Mouse (Mus musculus): ENCODE measurements around the gene Pax4. TPM values are rescaled to one million over a fixed set of nuclear protein-coding genes. Genes with fewer than 3 reads are reported as not detected.

Pax4 gene
- not detected in 2 replicates for polyA plus RNA-seq (2011; ENCODE audit: insufficient read depth, insufficient read length, low read depth, missing spikeins)

DNA sequence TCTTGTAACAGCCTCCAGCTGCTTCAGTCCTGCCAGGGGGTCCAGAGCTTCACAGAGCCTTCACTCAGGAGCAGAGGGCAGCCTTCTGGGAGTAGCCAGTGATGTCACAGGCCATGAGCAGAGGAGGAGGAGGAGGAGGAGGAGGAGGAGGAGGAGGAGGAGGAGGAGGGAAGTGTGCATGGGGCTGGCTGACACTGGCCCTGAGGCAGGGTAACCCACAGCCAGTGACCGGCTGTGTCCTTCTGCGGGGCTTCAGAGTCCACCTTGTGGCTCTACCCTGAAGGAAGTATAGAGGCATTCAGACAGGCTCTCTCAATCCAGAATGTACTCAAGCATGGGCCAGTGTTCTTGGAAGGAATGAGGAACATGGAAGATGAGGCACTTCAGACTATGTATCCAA, at the start of gene Pax4:
Gene Pax4, minus strand, starts transcription at position 101 of the 400 bp plus-strand sequence.
- no peak within 1 kb of the TSS for H3K4me3 ChIP-seq (ENCODE audit: low read depth, low read length)
- no peaks in the 10 kb centered on the region for H3K9me3 ChIP-seq (replicated peaks; ENCODE audit: control insufficient read depth, insufficient read depth, low read length, poor library complexity, severe bottlenecking)
- H3K9ac ChIP-seq (ENCODE audit: low read depth, poor library complexity, severe bottlenecking), result no peak within 1 kb of the TSS
- TF ChIP-seq EP300 (IDR thresholded peaks at IDR 0.05; ENCODE audit: insufficient read depth, low read depth, low read length) (no peak), POLR2A (IDR thresholded peaks at IDR 0.05; ENCODE audit: insufficient read depth, low read length) (no peak), CTCF (IDR thresholded peaks at IDR 0.05; ENCODE audit: low read depth, low read length) (no peak)
- no peaks in the 10 kb centered on the region for H3K4me1 ChIP-seq (ENCODE audit: control insufficient read depth, insufficient read depth, low read length)
- H3K27ac ChIP-seq (ENCODE audit: insufficient read depth, low read length), result no peak within 1 kb of the TSS
- H3K36me3 ChIP-seq (ENCODE audit: control insufficient read depth, insufficient read depth, low read length, poor library complexity, severe bottlenecking), result no peaks in the 10 kb centered on the region
- H3K27me3 ChIP-seq (ENCODE audit: control insufficient read depth, insufficient read depth, low read length, poor library complexity, severe bottlenecking), result peaks cover 1% of the 10 kb centered on the region; the same call in 1 of the 2 replicates

DNA sequence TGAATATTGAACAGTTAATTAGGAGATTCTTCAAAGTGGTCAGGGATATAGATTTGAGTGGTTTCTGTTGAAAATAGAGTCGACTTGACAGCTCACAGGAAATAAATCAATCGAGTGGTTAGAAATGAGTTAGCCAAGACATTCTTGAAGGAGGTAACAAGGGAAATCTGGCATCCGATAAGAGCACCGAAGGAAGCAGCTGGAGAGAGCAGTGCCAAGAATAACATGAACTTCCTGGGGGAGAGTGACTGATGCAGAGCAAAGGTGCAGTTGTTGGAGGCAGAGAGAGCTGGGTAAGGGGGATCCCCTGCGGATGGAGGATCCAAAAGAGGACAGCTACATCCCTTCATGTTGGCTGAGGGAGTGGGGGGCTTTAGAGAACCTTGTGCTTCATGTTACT, 48.7 kb upstream of the Pax4 start:
- no peaks in the 10 kb centered on the region for H3K27me3 ChIP-seq (ENCODE audit: control insufficient read depth, insufficient read depth, low read length, poor library complexity, severe bottlenecking)
- TF ChIP-seq CTCF (IDR thresholded peaks at IDR 0.05; ENCODE audit: low read depth, low read length), result no peak
- no peak for TF ChIP-seq POLR2A (IDR thresholded peaks at IDR 0.05; ENCODE audit: insufficient read depth, low read length)
- TF ChIP-seq EP300 (IDR thresholded peaks at IDR 0.05; ENCODE audit: insufficient read depth, low read depth, low read length), result no peak
- no peak overlapping the region for H3K4me3 ChIP-seq (ENCODE audit: low read depth, low read length)
- H3K4me1 ChIP-seq (ENCODE audit: control insufficient read depth, insufficient read depth, low read length), result no peaks in the 10 kb centered on the region
- no peak overlapping the region for H3K27ac ChIP-seq (ENCODE audit: insufficient read depth, low read length)
- H3K9ac ChIP-seq (ENCODE audit: low read depth, poor library complexity, severe bottlenecking), result no peak overlapping the region
- H3K9me3 ChIP-seq (replicated peaks; ENCODE audit: control insufficient read depth, insufficient read depth, low read length, poor library complexity, severe bottlenecking), result no peaks in the 10 kb centered on the region
- peaks cover 3% of the 10 kb centered on the region for H3K36me3 ChIP-seq (ENCODE audit: control insufficient read depth, insufficient read depth, low read length, poor library complexity, severe bottlenecking)

DNA sequence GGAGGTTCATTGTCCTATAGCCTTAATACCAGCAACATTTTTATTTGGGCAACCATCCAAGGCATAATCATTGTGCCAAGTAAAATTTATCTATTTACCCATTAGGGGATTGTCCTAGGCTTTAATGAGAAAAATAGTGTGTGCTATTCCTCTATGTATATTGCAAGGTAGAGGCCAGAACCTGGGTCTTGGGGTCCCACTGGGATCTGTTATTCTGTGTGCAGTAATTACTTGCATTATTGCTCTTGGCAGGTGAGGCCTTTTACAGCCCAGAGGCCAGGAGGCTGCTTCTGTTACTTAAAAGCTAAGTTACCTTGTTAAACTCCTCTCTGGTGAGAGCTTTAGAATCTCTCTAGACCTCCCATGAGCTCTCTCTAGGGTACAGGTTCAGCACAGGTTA, 42.0 kb upstream of the Pax4 start:
- Histone ChIP-seq H3K9ac (ENCODE audit: low read depth, poor library complexity, severe bottlenecking) (no peak overlapping the region), H3K36me3 (ENCODE audit: control insufficient read depth, insufficient read depth, low read length, poor library complexity, severe bottlenecking) (peaks cover 40% of the 10 kb centered on the region), H3K27ac (ENCODE audit: insufficient read depth, low read length) (no peak overlapping the region), H3K4me1 (ENCODE audit: control insufficient read depth, insufficient read depth, low read length) (no peaks in the 10 kb centered on the region), H3K27me3 (ENCODE audit: control insufficient read depth, insufficient read depth, low read length, poor library complexity, severe bottlenecking) (no peaks in the 10 kb centered on the region), H3K9me3 (replicated peaks; ENCODE audit: control insufficient read depth, insufficient read depth, low read length, poor library complexity, severe bottlenecking) (no peaks in the 10 kb centered on the region), H3K4me3 (ENCODE audit: low read depth, low read length) (no peak overlapping the region)
- no peak for TF ChIP-seq CTCF (IDR thresholded peaks at IDR 0.05; ENCODE audit: low read depth, low read length)
- no peak for TF ChIP-seq POLR2A (IDR thresholded peaks at IDR 0.05; ENCODE audit: insufficient read depth, low read length)
- TF ChIP-seq EP300 (IDR thresholded peaks at IDR 0.05; ENCODE audit: insufficient read depth, low read depth, low read length), result no peak

DNA sequence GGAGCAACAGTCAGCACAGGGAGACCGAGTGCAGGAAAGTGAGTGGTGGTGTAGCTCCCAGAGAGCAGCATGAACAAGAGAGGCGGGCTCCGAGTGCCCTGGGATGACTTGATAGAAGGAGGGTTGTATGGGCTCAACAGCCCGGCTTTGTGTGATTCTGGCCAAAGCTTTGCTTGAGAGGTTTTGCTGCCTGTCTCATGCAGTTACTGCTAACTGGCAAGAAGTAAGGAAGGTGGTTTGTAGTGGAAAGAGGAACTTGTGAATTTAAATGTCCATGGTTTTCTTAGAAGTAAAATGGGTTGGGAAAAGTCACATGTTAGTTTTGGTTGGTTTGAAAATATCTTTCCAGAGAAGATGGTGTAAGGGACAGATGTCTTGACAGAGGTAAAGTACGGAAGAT, 41.5 kb upstream of the Pax4 start:
- H3K4me1 ChIP-seq (ENCODE audit: control insufficient read depth, insufficient read depth, low read length), result no peaks in the 10 kb centered on the region
- TF ChIP-seq EP300 (IDR thresholded peaks at IDR 0.05; ENCODE audit: insufficient read depth, low read depth, low read length) (no peak), POLR2A (IDR thresholded peaks at IDR 0.05; ENCODE audit: insufficient read depth, low read length) (no peak), CTCF (IDR thresholded peaks at IDR 0.05; ENCODE audit: low read depth, low read length) (no peak)
- no peak overlapping the region for H3K27ac ChIP-seq (ENCODE audit: insufficient read depth, low read length)
- H3K27me3 ChIP-seq (ENCODE audit: control insufficient read depth, insufficient read depth, low read length, poor library complexity, severe bottlenecking), result no peaks in the 10 kb centered on the region
- peaks cover 41% of the 10 kb centered on the region for H3K36me3 ChIP-seq (ENCODE audit: control insufficient read depth, insufficient read depth, low read length, poor library complexity, severe bottlenecking)
- H3K9me3 ChIP-seq (replicated peaks; ENCODE audit: control insufficient read depth, insufficient read depth, low read length, poor library complexity, severe bottlenecking), result no peaks in the 10 kb centered on the region
- H3K4me3 ChIP-seq (ENCODE audit: low read depth, low read length), result no peak overlapping the region
- H3K9ac ChIP-seq (ENCODE audit: low read depth, poor library complexity, severe bottlenecking), result no peak overlapping the region

DNA sequence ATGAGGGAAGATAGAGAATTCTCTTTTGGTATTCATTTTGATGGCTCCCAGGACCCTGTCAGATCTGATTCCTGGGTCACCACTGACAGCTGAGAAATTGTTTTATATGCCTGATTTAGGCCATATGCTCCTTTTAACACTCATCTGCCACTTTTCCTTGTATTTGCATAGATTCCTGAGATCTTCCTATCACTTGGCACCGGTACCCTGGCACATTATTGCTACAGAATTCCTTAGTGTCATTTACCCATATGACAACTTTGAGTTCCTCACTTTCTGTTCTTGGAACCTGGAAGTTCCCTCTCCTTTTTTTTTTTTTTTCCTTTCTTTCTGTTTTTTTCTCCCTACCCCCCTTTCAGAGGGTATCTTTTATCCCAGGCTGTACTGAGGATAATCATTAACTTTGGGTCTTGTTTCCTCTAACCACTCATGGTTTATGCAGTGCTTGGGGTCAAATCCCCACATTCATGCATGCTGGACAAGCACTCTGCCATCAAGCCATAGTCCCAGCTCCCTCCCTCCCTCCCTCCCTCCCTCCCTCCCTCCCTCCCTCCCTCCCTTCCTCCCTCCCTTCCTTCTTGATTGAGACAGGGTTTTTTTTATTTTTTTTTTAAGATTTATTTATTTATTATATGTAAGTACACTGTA, 39.2 kb upstream of the Pax4 start:
- Histone ChIP-seq H3K4me3 (ENCODE audit: low read depth, low read length) (no peak overlapping the region), H3K9me3 (replicated peaks; ENCODE audit: control insufficient read depth, insufficient read depth, low read length, poor library complexity, severe bottlenecking) (no peaks in the 10 kb centered on the region), H3K36me3 (ENCODE audit: control insufficient read depth, insufficient read depth, low read length, poor library complexity, severe bottlenecking) (peaks cover 60% of the 10 kb centered on the region), H3K27ac (ENCODE audit: insufficient read depth, low read length) (no peak overlapping the region), H3K4me1 (ENCODE audit: control insufficient read depth, insufficient read depth, low read length) (peaks cover 2% of the 10 kb centered on the region), H3K9ac (ENCODE audit: low read depth, poor library complexity, severe bottlenecking) (no peak overlapping the region), H3K27me3 (ENCODE audit: control insufficient read depth, insufficient read depth, low read length, poor library complexity, severe bottlenecking) (no peaks in the 10 kb centered on the region)
- TF ChIP-seq POLR2A (IDR thresholded peaks at IDR 0.05; ENCODE audit: insufficient read depth, low read length) (no peak), EP300 (IDR thresholded peaks at IDR 0.05; ENCODE audit: insufficient read depth, low read depth, low read length) (no peak), CTCF (IDR thresholded peaks at IDR 0.05; ENCODE audit: low read depth, low read length) (no peak)

DNA sequence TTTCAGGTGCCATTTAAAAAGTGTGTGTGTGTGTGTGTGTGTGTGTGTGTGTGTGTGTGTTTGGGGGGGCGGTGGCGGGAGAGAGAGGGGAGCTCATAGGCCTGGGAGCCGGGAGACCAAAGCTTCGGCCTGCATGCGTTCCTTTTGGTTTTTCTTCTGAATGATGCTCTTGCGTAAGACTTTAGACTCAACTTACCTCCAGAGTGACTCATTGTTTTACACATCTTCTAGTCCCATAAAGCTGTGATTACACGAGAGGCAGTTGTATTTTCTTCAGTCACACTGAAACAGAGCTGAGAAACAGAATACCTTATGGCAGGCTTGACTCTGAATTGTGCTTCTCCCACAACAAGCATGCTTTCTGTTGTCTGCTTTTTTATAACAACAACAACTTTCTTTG, 37.8 kb upstream of the Pax4 start:
- Histone ChIP-seq H3K4me3 (ENCODE audit: low read depth, low read length) (no peak overlapping the region), H3K9ac (ENCODE audit: low read depth, poor library complexity, severe bottlenecking) (no peak overlapping the region), H3K36me3 (ENCODE audit: control insufficient read depth, insufficient read depth, low read length, poor library complexity, severe bottlenecking) (peaks cover 59% of the 10 kb centered on the region), H3K27ac (ENCODE audit: insufficient read depth, low read length) (no peak overlapping the region), H3K4me1 (ENCODE audit: control insufficient read depth, insufficient read depth, low read length) (peaks cover 2% of the 10 kb centered on the region), H3K9me3 (replicated peaks; ENCODE audit: control insufficient read depth, insufficient read depth, low read length, poor library complexity, severe bottlenecking) (no peaks in the 10 kb centered on the region), H3K27me3 (ENCODE audit: control insufficient read depth, insufficient read depth, low read length, poor library complexity, severe bottlenecking) (no peaks in the 10 kb centered on the region)
- TF ChIP-seq CTCF (IDR thresholded peaks at IDR 0.05; ENCODE audit: low read depth, low read length) (no peak), EP300 (IDR thresholded peaks at IDR 0.05; ENCODE audit: insufficient read depth, low read depth, low read length) (no peak), POLR2A (IDR thresholded peaks at IDR 0.05; ENCODE audit: insufficient read depth, low read length) (no peak)

Data from ES-Bruce4 (cell line).